Mouse (Mus musculus) heart, adult 2 months (tissue): ENCODE results near the gene Gpr171.

Experiments
- CTCF ChIP-seq: fragments of 200-600 bp; IDR thresholded peaks from 2 replicates; pipeline ENCODE4 v1.8.1; 2022; ENCODE audit warnings: antibody characterized with exemption, mild to moderate bottlenecking, moderate library complexity
- EP300 ChIP-seq: fragments of 200-500 bp; IDR thresholded peaks from 2 replicates; pipeline ENCODE4 v1.6.1; 2011; ENCODE audit warnings: low read depth, low read length, control low read depth; ENCODE audit not compliant: insufficient read depth
- POLR2A ChIP-seq: fragments of 200-500 bp; IDR thresholded peaks from 2 replicates; pipeline ENCODE4 v1.6.1; 2011; ENCODE audit warnings: mild to moderate bottlenecking, low read depth, low read length, control low read depth; ENCODE audit not compliant: insufficient read depth

GRCm38 (mm10) chr3:59129547-59129946 is 27.9 kb upstream of the Gpr171 start:
- TF ChIP-seq CTCF (no peak), POLR2A (no peak), EP300 (no peak)
